Mouse (Mus musculus) right cerebral cortex, adult 2 months (tissue): ENCODE measurements around the gene Coro2b.
A peak's percentile ranks its signal among the peaks of the same experiment; 100 is the strongest.

Experiments used
- DNase-seq, 2 experiments: peaks; one replicate each; pipeline ENCODE4 v3.0.0; 2021 to 2022; ENCODE audit warnings: low spot score in 2 of 2

The Coro2b gene

GRCm38 (mm10) chr9:62513492-62514133 is 23.2 kb downstream of the Coro2b start:
- no peak for DNase-seq

- DNase-seq, result no peak
Measured at GRCm38 (mm10) chr9:62510530-62510936, 26.3 kb downstream of the Coro2b start.

GRCm38 (mm10) chr9:62509617-62510016 is 27.2 kb downstream of the Coro2b start:
- DNase-seq, result no peak

GRCm38 (mm10) chr9:62508740-62509524 is 27.9 kb downstream of the Coro2b start:
- DNase-seq, result no peak

GRCm38 (mm10) chr9:62506467-62507067 is 30.3 kb downstream of the Coro2b start:
- DNase-seq, result peak in 1 of 2 experiments; percentile 44

- no peak for DNase-seq
Measured at GRCm38 (mm10) chr9:62504129-62504528, 32.7 kb downstream of the Coro2b start.

- DNase-seq, result no peak
Measured at GRCm38 (mm10) chr9:62502361-62502760, 34.5 kb downstream of the Coro2b start.

- no peak for DNase-seq
Measured at GRCm38 (mm10) chr9:62501566-62501965, 35.3 kb downstream of the Coro2b start.

- DNase-seq, result no peak
Measured at GRCm38 (mm10) chr9:62500007-62500406, 36.8 kb downstream of the Coro2b start.

GRCm38 (mm10) chr9:62498945-62499344 is 37.9 kb downstream of the Coro2b start:
- DNase-seq, result no peak

GRCm38 (mm10) chr9:62497135-62498092 is 39.4 kb downstream of the Coro2b start:
- no peak for DNase-seq

GRCm38 (mm10) chr9:62492306-62492990 is 44.4 kb downstream of the Coro2b start:
- peak in 1 of 2 experiments; percentile 50 for DNase-seq

GRCm38 (mm10) chr9:62491611-62492010 is 45.2 kb downstream of the Coro2b start:
- DNase-seq, result peak; percentile 78

- DNase-seq, result no peak
Measured at GRCm38 (mm10) chr9:62491104-62491503, 45.7 kb downstream of the Coro2b start.

- no peak for DNase-seq
Measured at GRCm38 (mm10) chr9:62484107-62484506, 52.7 kb downstream of the Coro2b start.

- no peak for DNase-seq
Measured at GRCm38 (mm10) chr9:62482788-62483187, 54.1 kb downstream of the Coro2b start.

- no peak for DNase-seq
Measured at GRCm38 (mm10) chr9:62480898-62481642, 55.8 kb downstream of the Coro2b start.

GRCm38 (mm10) chr9:62480149-62480548 is 56.7 kb downstream of the Coro2b start:
- no peak for DNase-seq

GRCm38 (mm10) chr9:62476782-62477487 is 59.9 kb downstream of the Coro2b start:
- DNase-seq, result peak; percentile 79 to 85

GRCm38 (mm10) chr9:62474206-62474605 is 62.6 kb downstream of the Coro2b start:
- no peak for DNase-seq
